Mouse (Mus musculus) cerebellum, adult 2 months (tissue): ENCODE results near the gene Gal3st3.

Source experiments
- CTCF ChIP-seq: fragments of 200-500 bp; IDR thresholded peaks from 2 replicates; pipeline ENCODE4 v1.5.1; 2011; ENCODE audit warnings: low read depth, mild to moderate bottlenecking, control low read depth, low read length, moderate library complexity, borderline replicate concordance; ENCODE audit not compliant: insufficient read depth
- POLR2A ChIP-seq: fragments of 200-500 bp; IDR thresholded peaks from 2 replicates; pipeline ENCODE4 v1.6.1; 2011; ENCODE audit warnings: low read length, control low read depth, borderline replicate concordance; ENCODE audit not compliant: insufficient read depth

DNA sequence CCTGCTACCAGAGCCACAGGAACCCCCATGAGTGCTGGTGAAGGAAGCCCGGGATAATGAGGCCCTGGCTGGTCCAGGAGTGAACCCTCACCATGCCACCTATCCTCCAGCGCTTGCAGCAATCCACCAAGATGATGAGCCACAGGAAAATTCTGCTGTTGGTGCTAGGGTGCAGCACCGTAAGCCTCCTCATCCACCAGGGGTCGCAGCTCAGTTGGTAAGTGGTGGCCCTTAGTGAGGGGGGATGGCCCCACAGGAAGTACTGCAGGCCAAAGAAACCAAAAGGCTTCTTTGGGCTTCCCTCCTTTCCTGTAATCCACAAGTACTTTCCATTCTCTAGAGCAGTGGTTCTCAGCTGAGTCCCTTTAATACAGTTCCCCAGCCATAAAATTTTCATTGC is 4.3 kb downstream of the Gal3st3 start:
- no peak for TF ChIP-seq POLR2A
- TF ChIP-seq CTCF, result peak; percentile 45; the same call in 1 of the 2 replicates
